Mouse (Mus musculus) thymus, adult 2 months (tissue): ENCODE results near the gene Alkbh2.

Experiments used
- CTCF ChIP-seq: fragments of 200-500 bp; IDR thresholded peaks from 2 replicates; pipeline ENCODE4 v1.5.1; 2012; ENCODE audit warnings: mild to moderate bottlenecking, control low read depth, low read length, moderate library complexity, borderline replicate concordance; ENCODE audit not compliant: control insufficient read depth, poor library complexity, insufficient read depth; ENCODE audit errors: extremely low read depth
- POLR2A ChIP-seq: fragments of 200-500 bp; IDR thresholded peaks from 2 replicates; pipeline ENCODE4 v1.6.1; 2012; ENCODE audit warnings: mild to moderate bottlenecking, low read length, control low read depth, moderate library complexity; ENCODE audit not compliant: control insufficient read depth, poor library complexity, insufficient read depth; ENCODE audit errors: extremely low read depth

GRCm38 (mm10) chr5:114077009-114077408 is 51.0 kb downstream of the Alkbh2 start:
- no peak for TF ChIP-seq CTCF
- no peak for TF ChIP-seq POLR2A
